Mouse (Mus musculus) MEL-GATA-1-ER (cell line): ENCODE results near the gene Adcyap1r1.

ENCODE experiments used
- DNase-seq: peaks from one replicate; pipeline ENCODE4 v3.0.0-alpha.2; 2012; ENCODE audit warnings: low read depth; ENCODE audit errors: extremely low read depth

Adcyap1r1 gene

DNA sequence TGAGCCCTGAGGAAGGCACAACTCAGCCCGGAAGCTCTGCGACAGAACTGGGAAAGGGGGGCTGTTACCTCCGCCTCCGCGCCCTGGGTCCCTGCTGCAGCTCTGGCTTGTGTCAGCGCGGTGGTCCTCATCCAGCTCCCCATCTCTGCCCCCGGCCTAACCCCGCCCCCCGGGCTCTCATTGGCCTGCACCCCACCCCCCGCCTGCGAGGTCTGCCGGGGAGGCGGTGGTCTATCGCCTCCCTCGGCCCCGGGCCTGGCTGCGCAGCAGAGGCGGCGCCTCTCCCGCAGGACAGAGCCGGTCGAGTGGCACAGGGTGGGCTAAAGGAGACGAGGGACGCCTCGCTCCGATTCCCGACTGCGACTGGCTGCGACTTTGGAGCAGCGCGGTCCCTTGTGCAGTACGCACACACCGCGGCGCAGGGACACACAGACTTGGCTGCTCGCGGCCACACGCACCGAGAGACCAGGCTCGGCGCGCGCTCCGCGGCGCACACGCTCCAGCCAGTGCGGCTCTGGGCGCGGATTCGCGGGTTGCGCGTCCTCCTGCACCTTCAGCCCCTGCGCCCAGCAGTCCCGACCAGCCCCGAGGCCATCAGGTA lies at the start of gene Adcyap1r1:
Adcyap1r1 (plus strand) TSS at position 208 of the 601 bp plus-strand sequence.
- DNase-seq: no peak

GRCm38 (mm10) chr6:55402041-55402776 lies 49.6 kb upstream of the Adcyap1r1 start:
- no peak for DNase-seq

DNA sequence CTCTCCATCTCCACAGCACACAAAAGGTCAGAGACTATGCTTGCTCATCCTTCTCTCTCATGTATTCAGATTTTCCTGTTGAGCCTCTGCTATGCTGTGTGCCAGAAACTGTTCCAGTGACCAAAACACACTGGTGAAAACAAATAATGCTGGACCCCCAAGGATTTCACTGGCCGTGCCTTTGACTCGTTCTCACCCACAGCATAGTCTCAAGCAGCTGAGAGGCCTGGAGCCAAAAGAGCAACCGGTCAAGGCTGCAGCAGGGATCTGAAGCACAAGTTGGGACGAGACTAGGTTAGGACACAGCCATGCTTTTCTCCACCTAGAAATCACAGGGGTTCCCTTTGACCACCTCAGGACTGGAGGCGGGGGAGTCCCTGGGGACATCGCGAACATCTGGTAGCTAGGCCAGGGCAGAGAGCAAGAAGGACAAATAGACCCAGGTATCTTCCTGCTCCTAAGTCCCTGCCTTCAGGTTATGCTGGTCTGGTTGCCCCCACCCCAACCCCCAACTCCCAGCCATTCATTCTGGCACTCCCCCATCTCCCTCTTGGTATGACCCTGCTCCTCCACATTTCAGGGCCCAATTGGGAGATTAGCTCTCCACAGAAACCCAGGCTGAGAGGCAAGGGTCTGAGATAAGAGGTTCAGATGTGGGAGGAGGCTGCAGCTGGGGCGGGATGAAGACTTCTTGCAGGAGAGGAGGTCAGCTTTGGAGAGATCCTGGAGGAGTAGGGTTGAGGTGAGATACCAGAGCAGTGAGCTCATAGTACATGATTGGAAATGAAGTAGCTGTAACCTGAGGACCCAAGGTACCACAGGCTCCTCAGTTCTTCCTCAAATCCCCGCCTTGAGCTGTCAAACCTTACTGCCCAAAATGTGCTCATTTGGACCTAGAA lies 48.1 kb upstream of the Adcyap1r1 start:
- no peak for DNase-seq

DNA sequence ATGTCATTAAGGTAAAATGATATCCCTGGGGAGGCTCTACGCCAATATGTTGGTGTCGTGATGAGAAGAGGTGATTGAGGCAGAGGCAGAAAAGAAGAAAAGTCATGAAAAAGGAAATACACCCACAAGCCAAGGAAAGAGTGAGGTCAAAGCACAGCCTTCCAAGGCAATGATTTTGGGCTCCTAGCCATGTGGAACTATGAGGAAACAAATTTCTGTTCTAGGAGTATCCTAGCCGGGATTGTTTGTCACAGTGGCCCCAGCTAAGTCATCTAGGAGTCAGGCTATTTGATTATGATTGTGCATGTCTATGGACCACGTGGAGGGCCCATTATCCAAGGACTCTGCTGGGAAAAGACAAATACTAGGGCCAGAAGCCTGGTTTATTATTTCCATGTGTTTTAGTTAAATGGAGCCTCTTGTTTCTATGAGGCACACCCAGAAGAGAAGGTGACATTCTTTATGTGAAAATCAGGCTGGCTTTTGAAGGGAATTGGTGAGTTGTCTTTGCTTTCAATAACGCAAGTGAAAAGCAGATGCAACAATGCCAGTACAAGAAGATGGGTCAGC lies 47.3 kb upstream of the Adcyap1r1 start:
- no peak for DNase-seq

- DNase-seq: no peak
Observed at GRCm38 (mm10) chr6:55407345-55407744, 44.4 kb upstream of the Adcyap1r1 start.

GRCm38 (mm10) chr6:55410119-55410775 lies 41.5 kb upstream of the Adcyap1r1 start:
- no peak for DNase-seq

GRCm38 (mm10) chr6:55410977-55411376 lies 40.8 kb upstream of the Adcyap1r1 start:
- no peak for DNase-seq

DNA sequence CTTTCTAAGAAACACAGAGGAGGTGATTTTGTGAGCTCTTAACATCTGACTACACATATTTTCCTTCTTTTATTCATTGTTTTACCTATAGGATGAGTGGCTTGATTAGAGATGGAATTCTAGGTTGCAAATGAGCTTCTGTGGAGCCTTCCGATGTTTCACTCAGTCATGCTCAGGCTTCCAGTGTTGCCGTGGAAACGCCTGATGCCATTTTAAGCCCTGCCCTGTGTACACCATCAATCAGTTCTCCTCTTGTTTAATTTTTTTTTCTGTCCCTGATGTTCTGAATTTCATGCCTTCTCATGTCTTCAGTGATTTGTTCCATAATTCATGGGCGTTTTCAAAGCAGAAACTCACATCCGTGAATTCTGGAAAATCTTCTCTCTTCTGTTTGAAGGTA lies 35.6 kb upstream of the Adcyap1r1 start:
- no peak for DNase-seq

DNA sequence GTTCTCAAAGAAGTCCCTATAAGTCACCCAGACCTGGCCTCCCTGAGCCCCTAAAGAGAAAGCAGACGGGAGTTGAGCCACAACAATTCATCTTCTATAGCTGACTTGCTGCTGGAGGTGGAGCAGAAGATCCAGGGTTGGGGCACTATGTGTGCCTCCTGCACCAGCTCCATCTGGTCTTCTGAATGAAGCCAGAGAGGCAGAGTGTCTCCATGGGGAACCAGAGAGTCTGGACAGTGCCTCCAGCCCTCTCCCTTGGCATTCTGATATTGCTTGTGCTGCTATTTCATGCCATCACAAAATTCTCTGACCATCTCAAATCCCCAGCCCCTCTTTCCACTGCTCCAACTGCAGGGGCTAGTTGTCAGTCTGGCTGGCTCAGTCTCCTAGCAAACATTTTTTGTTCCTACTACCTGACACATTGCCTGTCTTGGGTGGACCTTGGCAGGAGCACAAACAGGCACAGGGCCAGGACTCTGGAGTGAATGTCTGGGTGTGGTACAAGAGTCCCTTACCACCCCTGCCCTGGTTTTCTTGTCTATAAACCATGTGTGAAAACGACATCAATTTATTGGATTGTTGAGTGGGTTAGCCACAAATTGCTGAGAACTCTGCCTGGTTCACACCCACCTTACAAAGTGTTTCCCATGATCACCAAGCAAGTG lies 32.9 kb upstream of the Adcyap1r1 start:
- no peak for DNase-seq

DNA sequence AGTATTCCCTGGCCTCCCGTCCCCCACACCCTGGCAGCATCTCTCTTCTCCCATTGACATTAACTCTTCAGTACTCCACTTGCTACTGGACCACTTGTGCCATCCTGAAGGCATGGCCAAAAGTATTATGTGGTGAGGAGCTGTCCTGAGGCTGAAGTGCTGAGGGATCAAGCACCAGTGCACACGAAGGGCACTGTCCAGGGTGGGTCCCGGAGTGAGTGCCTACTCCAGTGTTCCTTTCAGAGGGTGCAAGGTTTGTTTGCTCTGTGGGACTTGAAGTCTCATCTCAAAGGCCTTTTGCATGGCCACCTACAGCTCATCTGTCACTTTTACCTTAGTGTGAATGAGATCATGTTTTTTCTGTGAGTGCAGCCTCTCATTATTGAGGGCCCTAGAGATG lies 31.4 kb upstream of the Adcyap1r1 start:
- no peak for DNase-seq

DNA sequence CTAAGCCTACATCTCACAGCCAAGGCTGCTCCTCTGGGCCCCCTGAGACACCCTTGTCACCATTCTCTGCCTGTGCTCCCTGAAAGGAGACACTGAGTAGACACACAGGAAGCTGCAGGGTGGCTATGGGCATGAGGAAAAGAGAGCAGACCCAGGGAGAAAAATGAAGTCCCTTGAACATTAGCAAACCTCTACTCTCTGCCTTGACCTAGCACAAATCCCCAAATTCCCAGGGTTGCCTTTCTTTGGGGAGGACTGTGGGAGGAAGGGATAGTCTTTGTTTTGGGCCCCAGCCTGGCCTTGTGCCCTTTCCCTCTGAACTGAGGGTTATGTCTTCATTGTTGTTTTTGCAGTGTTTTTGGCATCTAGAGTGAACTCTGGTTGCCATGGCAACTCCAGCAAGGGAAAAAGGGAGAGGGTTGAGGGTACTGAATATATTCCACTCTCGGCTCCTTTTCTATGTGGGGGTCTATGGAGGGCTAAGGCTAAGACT lies 30.9 kb upstream of the Adcyap1r1 start:
- no peak for DNase-seq

DNA sequence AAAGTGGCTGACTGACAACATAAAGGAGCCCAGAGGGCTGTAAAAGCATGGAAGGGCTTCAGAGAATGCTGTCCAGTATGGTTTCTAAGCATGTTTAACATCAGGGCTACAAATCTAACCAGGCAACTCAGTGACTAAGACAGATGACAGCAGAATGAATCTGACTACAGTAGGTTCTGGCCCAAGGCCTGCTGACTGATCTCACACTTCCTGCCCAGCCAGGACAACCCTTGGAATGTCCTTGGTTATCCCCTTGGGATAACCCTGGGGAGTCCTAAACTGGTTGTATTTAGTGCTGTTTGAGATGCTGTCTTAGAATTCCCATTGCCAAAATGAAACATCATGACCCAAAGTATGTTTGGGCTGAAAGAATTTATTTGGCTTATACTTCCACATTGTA lies 19.7 kb upstream of the Adcyap1r1 start:
- DNase-seq: no peak

DNA sequence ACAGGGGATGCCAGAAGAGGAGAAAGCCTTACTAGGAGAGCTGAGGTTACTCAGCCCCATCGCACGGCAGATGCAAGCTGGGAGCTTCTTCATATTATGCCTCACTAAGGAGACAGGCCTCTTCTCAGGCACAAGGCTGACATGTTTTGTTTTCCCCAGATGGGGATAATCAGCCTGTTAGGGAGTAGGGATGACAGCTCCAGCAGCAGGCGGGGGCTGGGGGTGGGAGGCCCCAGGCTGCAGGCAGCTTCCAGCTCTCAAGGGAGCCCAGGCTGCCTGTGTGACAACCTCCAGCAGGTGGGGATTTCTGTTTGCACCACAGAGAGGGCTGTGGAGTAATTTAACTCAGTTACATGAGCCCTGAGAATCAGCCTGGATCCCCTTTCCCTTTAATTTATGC lies 17.4 kb upstream of the Adcyap1r1 start:
- DNase-seq: no peak

DNA sequence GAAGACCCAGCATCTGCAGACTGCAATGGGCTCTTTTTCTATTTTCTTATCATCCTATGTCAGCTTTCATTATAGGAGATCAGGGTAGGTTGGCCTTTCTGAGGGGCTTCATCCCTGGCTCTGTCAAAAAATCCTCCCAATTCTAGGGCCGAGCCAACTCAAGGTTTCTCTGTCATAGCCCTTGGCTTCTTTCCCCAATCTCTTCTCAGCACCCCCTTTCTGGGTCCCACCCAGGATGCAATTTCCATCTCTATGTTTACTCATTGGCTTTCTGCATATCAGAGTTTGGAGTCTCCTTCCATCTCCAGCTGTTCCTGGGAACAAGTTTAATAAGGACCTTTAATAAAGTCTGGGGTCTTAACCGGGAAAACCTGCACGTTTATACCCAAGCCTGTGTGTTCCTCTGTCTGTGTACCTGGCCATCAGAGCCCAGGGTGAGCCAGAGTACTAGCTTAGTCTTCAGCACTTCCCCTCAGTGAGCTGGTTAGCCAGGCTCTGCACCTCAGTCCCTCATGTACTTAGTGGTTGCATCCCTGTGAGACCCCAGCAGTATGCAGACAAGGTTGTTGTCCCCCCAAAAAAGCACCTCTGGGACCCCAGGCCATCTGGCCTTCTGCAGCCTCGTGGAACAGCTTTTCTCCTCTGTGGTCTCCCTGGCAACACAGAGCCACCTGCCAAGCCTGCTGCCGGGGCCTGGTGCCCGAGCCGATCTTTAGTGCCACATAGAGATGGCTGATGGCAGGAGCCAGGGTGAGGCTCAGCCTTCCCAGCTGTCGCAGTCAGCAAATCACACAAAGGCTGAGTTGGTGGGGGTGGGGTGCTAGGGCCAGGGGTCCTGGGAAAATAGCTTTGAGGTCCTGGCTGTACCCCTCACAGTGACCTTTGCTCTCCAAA lies 16.3 kb upstream of the Adcyap1r1 start:
- DNase-seq: no peak

DNA sequence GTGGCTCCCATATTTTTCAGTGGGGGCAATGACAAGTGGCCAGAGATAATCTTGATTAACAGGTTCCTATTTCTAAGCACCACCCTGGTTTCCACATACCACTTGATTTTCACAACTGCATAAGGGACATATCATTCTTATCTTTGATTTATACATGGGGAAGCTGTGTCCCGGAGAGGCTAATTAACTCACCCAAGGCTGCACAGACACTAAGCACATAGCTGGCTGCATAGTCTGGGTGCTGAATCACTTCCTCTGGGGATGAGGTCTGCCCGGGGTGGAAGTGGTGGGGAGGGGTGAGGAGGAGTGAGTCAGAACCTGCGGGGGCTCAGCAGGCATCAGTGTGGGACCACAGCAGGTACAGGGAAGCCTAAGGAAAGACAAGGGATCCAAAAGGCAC lies 13.9 kb upstream of the Adcyap1r1 start:
- no peak for DNase-seq

DNA sequence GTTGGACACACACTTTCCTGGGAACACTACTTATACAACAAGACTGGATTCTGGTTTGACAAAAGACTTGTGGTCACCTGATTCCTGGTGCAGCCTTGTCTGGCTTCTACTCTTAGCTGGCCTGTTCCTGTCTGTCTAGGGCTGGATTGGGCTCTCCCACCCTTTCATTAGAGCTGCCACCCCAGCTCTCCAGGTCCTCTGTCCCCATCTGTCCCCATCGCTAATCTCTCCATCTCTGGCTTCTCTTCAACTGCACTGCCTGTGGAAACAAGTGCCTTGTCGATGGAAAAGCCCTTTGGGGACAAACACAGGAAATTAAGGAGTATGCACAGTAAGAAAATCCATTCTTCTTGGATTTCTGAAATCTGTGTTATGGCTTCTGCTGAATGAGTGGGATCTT lies 12.9 kb upstream of the Adcyap1r1 start:
- no peak for DNase-seq

- DNase-seq: no peak
Observed at GRCm38 (mm10) chr6:55443927-55444688, 7.7 kb upstream of the Adcyap1r1 start.

DNA sequence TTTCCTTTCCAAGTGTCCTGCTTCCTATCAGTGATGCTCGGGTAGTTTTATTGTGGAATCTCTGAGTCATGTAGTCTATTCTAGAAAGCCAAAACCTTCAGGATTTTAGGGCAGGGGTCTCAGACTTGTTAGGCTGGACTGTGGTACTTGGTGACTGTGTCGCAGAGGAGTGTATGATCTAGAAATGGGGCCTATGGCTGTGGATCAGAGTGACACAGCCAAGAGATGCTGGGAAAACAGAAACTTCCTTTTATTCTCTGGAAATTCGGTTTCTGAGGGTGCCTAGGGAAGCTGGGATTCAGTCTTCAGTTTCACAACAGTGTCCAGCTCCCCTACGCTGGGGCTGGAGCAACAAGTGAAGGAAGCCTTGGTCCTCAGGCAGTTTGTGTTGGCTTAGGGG lies 7.1 kb upstream of the Adcyap1r1 start:
- no peak for DNase-seq

DNA sequence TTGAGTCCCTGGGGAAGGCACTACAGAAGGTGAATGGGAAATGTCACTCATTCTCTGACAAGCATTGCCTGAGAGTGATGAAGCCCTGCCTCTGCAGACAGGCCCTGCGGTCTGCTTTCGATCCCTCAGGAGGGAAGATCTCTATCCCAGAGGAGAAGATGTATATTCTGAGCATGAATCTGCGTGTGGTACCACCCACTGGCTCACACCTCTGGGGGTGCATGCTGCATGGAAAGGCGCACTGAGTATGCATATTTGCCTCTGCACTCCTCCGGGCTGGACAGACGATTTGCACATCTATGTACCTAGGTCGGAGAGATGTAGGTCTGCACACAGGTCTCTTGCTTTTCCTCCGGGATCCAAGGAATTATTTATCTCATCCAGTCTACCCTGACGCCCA lies 3.6 kb upstream of the Adcyap1r1 start:
- DNase-seq: no peak
